Mouse (Mus musculus) frontal cortex, postnatal 10 days (tissue): ENCODE measurements around the gene Ctsd.

ENCODE experiments used
- DNase-seq, 2 experiments: peaks; one replicate each; pipeline ENCODE4 v3.0.0; 2022; ENCODE audit warnings: low spot score in 2 of 2, mixed read lengths in 1 of 2

Ctsd gene

GRCm38 (mm10) chr7:142374413-142375015 lies 13.3 kb downstream of the Ctsd start:
- DNase-seq, result no peak

- DNase-seq, result no peak
These were observed 14.0 kb downstream of the Ctsd start, which contains the start of gene Ifitm10 for GRCm38 (mm10) chr7:142373641-142374412. TSS of gene Ifitm10 (minus strand) at chr7:142373753.

DNA sequence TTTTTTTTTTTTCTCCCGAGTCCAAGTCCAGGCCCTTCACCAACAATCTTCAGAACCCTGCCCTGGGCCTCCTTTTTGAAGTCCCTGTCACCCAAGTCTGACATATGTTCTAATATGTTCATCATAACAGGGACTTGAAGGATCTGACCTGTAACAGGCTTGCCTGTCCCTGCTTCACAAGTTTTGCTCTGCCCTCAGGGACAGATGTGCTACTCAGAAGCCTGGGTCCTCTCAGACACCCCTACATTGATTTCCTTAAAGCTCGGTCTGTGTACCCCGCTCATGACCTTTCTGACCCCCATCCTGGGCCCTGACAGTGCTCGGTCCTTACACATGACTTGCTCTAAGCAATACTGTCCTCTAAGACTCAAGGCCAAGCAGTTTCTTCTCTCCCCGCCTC lies 14.8 kb downstream of the Ctsd start:
- DNase-seq, result no peak

GRCm38 (mm10) chr7:142371768-142372661 lies 15.8 kb downstream of the Ctsd start:
- DNase-seq, result no peak

GRCm38 (mm10) chr7:142371398-142371767 lies 16.5 kb downstream of the Ctsd start:
- peak; percentile 40 to 63 for DNase-seq

GRCm38 (mm10) chr7:142370937-142371336 lies 16.9 kb downstream of the Ctsd start:
- no peak for DNase-seq

DNA sequence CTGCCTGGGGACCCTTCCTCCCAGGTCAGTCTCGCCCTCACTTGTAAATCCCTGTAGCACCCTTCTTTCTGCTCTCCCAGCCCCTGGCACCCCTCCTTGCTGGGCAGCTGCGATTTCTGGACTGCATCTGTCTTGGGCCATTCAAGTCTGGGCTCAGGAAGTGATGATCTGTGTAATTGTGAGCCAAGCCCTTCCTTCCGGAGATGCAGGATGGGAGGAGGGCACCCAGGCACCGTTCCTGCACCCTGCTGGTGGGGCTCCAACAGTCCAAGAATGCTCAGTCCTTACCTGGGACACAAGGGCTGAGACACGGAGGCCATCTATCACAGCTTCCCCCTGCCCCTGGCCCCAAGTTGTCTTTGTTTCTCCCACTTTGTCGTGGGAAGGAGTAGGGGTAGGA lies 18.0 kb downstream of the Ctsd start:
- no peak for DNase-seq

DNA sequence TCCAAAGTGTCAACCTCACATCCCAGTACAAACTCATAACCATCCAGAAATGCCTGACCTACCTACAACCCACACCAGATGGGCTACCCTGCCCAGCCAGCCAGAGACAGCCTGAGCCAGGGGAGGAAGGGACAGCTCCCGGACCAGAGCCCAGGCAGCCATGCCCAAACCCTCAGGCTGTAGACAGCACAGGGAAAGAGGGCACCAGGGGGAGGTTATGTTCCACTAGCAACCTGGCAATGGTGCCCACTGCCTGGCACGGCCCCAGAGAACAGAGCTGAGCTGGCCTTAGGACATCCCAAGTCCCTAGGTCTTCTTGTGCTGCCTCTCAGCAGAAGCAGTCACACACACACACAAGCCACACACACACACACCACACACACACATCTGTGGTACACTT lies 19.0 kb downstream of the Ctsd start:
- DNase-seq, result no peak

DNA sequence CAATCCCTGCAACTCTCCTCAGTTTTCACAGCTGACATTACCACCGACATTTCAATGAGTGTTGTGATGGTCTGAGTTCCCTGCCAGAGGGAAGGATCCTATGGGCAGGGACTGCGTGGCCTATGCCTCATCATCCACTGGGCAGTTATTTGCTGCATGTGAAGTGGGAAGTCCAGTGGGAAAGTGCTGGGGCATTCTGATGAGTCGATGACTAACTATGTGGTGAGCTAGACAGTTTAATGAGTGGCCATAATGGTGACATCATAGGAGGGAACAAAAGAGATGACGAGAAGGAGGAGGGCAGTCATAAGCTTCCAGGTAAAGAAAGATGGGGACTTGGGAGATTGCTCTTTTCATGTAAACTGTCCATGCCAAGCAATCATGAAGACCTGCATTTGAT lies 24.7 kb downstream of the Ctsd start:
- DNase-seq, result no peak

DNA sequence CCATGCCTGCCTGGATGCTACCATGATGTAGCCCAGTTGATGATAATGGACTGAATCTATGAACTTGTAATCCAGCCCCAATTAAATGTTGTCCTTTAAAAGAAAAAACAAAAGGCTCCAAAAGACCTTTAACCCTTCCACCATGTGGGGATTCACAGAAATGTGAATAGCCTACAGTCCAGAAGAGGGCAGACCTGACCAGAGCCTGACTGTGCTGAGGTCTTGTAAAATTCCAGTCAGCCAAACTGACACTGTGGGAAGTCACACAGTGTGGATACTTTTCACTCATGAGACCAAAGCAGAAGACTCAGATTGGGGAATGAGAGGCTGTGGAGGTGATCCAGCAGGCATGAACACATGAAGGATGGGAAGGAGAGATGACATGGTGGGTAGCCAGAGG lies 27.1 kb downstream of the Ctsd start:
- DNase-seq, result no peak

DNA sequence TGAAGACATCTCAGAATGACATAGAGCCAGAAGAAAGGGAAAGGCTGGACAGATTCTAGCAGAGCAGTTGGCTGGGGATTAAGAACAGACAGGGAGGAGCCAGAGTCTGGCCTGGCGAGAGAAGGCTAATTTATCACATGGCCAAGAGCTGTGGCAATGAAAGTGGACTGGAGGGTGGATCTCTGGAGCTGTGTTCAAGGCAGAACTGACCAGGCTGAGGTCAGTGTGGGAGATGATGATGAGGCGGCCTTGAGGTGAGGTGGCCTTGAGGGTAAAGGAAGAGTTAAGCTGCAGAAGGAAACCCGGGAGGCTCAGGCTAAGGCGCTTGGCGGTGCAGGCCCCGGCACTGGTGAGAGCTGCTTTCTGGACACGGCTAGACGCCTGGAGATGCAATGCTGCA lies 28.7 kb downstream of the Ctsd start:
- DNase-seq, result no peak

DNA sequence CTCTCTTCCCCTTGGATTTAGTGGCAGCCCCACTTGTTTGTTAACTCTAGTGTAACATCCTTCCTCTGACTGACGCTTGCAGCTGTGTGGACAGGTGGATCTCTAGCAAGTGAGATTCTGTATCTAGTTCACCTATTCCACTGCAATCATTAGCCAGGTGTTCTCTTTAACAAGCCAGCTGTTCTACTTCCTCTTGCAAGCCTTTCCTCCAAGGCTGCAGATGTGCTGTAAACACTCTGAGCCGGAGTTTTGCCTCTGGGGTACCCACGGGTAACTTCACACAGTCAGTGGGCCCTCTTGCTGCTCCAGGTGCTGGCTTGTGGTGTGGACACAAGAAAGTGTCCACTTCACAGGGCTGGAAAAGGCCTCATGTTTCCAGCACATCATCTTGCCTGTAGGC lies 30.3 kb downstream of the Ctsd start:
- DNase-seq, result no peak

GRCm38 (mm10) chr7:142354661-142355233 lies 33.1 kb downstream of the Ctsd start:
- no peak for DNase-seq

- DNase-seq, result no peak
These were observed 34.0 kb downstream of the Ctsd start for GRCm38 (mm10) chr7:142353854-142354253.

DNA sequence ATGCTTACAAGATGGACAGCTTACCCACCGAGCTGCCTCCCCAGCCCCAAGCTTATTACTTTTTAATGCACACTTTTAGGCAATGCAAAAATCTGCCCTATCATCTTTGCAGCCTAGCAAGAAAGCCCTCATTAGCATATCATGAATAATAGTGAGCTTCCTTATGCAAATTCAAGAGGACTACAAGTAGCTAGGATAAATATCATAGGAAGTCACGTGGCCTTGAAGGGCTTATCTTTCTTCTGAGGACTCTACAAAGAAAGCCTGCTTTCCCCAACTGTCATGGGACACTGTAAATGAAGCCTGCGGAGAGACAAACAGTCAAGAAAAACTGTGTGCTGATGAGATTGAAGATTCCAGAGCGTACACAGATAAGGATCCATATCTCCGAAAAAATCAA lies 36.3 kb downstream of the Ctsd start:
- no peak for DNase-seq

GRCm38 (mm10) chr7:142349308-142349961 lies 38.4 kb downstream of the Ctsd start:
- peak in 1 of 2 experiments; percentile 41 for DNase-seq

- DNase-seq, result no peak
These were observed 40.3 kb downstream of the Ctsd start for GRCm38 (mm10) chr7:142347542-142347941.

GRCm38 (mm10) chr7:142342247-142342640 lies 45.6 kb downstream of the Ctsd start:
- DNase-seq, result no peak

DNA sequence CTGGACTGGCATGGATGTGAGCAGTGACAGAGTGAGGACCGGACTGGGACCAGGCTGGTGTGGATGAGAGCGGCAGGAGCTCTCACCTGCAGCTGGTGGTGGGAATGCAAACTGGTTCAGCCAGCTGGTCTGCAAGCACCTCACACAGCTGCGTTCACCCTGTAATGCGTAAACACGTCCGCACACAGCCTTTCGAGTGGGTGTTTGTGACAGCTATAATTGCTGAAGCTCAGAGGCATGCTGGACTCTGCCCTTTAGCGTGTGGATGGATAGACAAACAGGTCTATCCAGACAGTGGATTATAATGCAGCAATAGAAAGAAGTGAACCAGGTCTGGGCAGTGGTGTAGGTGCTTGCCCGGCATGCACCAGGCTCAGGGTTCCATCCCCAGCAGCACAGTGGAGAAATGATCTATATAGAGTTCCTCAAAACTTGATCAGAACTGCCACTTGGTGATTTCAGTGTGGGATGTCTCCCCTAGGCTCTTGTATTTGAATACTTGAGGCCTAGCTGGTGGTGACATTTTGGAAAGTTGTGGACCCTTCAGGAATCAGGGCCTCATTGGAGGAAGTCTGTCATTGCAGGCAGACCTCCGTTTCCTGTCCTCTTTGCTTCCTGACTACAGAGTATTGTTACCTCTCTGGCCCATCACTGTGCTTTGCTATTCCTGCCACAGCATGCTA lies 46.1 kb downstream of the Ctsd start:
- no peak for DNase-seq

GRCm38 (mm10) chr7:142340269-142340970 lies 47.4 kb downstream of the Ctsd start:
- DNase-seq, result peak in 1 of 2 experiments; percentile 44
